Mouse (Mus musculus) bone marrow macrophage, adult 2 months (primary cell): ENCODE results near the gene Napepld.

ENCODE experiments used
- CTCF ChIP-seq: IDR thresholded peaks from 2 replicates; pipeline ENCODE4 v1.5.1; 2012; ENCODE audit warnings: low read depth, mild to moderate bottlenecking, low read length, moderate library complexity
- POLR2A ChIP-seq: IDR thresholded peaks from 2 replicates; pipeline ENCODE4 v1.6.1; 2012; ENCODE audit warnings: mild to moderate bottlenecking, low read depth, low read length, borderline replicate concordance

- no peak for TF ChIP-seq CTCF
- no peak for TF ChIP-seq POLR2A
Observed at GRCm38 (mm10) chr5:21669307-21669706, 31.9 kb downstream of the Napepld start.
